Mouse (Mus musculus) urinary bladder, postnatal 10 days (tissue): ENCODE measurements around the gene Ugt1a6b.

ENCODE experiments used
- DNase-seq: peaks from one replicate; pipeline ENCODE4 v3.0.0; 2022; ENCODE audit warnings: low spot score

Gene Ugt1a6b

GRCm38 (mm10) chr1:88240072-88240471, 137.0 kb downstream of the Ugt1a6b start:
- no peak for DNase-seq

GRCm38 (mm10) chr1:88240579-88240978, 137.5 kb downstream of the Ugt1a6b start:
- no peak for DNase-seq

GRCm38 (mm10) chr1:88243861-88244260, 140.8 kb downstream of the Ugt1a6b start:
- no peak for DNase-seq

GRCm38 (mm10) chr1:88245881-88246280, 142.8 kb downstream of the Ugt1a6b start:
- DNase-seq: no peak

- no peak for DNase-seq
Measured at GRCm38 (mm10) chr1:88246386-88246785, 143.3 kb downstream of the Ugt1a6b start.

- DNase-seq: no peak
Measured at GRCm38 (mm10) chr1:88247660-88248059, 144.6 kb downstream of the Ugt1a6b start.

- no peak for DNase-seq
Measured at GRCm38 (mm10) chr1:88248658-88249057, 145.6 kb downstream of the Ugt1a6b start.

- no peak for DNase-seq
Measured at GRCm38 (mm10) chr1:88249596-88249995, 146.5 kb downstream of the Ugt1a6b start.

GRCm38 (mm10) chr1:88250023-88250422, 147.0 kb downstream of the Ugt1a6b start:
- DNase-seq: no peak

- DNase-seq: no peak
Measured at GRCm38 (mm10) chr1:88253106-88253505, 150.1 kb downstream of the Ugt1a6b start.

GRCm38 (mm10) chr1:88253540-88253939, 150.5 kb downstream of the Ugt1a6b start:
- DNase-seq: no peak

- DNase-seq: no peak
Measured at GRCm38 (mm10) chr1:88254793-88255465, 151.9 kb downstream of the Ugt1a6b start.

- no peak for DNase-seq
Measured at GRCm38 (mm10) chr1:88255466-88255857, 152.4 kb downstream of the Ugt1a6b start.

GRCm38 (mm10) chr1:88255989-88256754, 153.1 kb downstream of the Ugt1a6b start:
- DNase-seq: no peak

- DNase-seq: no peak
Measured at GRCm38 (mm10) chr1:88256886-88257663, 154.0 kb downstream of the Ugt1a6b start.

- peak; percentile 43 for DNase-seq
Measured at GRCm38 (mm10) chr1:88257681-88258080, 154.6 kb downstream of the Ugt1a6b start.

- no peak for DNase-seq
Measured at GRCm38 (mm10) chr1:88258361-88258760, 155.3 kb downstream of the Ugt1a6b start.

GRCm38 (mm10) chr1:88258881-88259642, 156.0 kb downstream of the Ugt1a6b start:
- DNase-seq: peak; percentile 47

- DNase-seq: peak; percentile 51
Measured at GRCm38 (mm10) chr1:88259643-88260024, 156.6 kb downstream of the Ugt1a6b start.

- peak; percentile 65 for DNase-seq
Measured at GRCm38 (mm10) chr1:88260114-88260513, 157.1 kb downstream of the Ugt1a6b start.

- DNase-seq: no peak
Measured at GRCm38 (mm10) chr1:88260604-88261377, 157.7 kb downstream of the Ugt1a6b start.
